Mouse (Mus musculus): ENCODE results near the gene Cyld.

Cyld gene

DNA sequence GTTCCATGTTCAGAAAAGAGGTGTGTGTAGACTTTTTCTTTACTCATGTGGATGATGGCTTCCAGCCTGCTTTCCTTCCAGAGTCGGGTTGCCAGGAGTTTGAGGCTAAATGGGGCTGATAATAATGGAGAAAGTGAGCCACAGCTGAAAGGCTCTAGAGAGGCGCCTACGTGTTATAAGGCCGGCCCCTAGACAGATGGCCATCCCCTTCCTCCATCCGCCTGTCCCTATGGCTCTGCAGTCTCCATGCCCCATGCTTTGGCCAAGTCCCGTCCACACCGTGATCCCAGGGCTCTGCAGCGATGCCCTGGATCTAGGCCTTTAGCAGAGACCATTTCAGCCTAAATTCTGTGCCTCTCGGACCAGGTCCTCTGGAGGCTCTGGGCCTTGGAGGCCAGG lies 96.5 kb downstream of the Cyld start:
- DNase-seq, result no peak

DNA sequence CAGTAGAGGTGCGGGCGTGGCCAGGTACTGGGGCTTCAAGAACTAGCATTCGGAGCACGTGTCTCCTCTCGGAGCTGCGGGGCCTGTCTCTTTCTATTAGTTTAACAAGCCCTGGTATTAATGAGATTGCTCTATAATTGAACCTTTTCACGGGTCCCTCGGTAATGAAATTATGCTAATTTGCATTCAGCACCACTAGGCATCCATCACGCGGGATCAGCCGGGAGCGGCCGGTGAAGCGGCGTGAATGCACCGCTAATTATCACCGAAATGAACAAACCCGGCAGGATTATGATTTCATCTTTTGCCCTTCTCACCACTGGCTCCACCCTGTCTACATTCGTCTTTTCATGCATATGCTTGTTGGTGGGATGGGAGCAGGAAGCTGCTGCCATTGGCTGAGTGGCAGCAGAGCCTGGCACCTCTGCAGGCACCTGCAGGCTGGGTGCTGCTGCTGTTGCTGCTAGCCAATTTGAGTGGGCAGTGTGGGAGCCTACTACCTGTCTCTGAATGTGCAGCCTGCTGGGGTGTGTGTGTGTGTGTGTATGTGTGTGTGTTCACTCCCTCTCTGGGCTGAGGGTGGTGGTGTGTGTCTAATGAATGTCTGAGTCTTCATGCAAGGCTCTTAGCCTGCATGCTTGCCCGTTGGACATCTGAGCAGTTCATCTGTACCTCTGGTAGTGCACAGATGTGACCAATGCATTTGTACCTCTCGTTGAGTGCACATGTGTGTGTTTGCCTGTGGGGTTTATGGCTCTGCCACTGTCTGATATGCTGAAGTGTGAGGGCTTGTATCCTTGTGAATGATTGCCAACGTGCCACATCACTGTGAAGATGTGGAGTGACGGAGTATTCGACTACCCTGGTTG lies 97.2 kb downstream of the Cyld start:
- no peak for DNase-seq

DNA sequence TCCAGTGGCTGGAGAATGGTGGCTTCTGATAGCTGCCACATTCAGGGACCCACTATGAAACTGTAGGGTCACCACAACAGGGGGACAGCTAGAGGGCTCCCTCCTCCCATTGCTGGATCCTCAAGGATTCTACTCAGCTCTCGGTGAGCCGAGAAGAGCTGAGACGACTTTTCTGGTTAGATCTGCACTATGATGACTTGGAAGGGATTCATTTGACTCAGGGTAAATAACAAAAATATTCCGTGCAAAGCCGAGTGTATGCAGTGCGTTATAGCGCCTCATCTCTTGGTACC lies 97.7 kb downstream of the Cyld start:
- no peak for DNase-seq

DNA sequence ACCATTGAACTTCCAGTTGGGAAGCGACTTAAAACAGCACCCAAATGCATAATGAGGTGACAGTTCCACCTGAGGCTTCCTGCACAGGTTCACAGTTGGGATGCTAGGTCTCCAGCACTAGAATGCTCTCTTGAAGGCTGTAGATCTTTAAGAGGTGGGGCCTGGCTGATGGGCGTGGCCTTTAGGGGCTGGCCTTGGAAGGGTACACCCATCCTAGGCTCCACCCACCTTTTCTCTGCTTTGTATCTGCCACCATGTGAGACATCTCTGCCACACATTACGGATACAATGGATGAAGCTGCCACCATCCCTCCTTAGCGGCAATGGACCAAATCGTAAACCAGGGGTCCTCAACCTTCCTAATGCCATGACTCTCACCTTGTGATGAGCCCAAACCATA lies 99.1 kb downstream of the Cyld start:
- no peak for DNase-seq

DNA sequence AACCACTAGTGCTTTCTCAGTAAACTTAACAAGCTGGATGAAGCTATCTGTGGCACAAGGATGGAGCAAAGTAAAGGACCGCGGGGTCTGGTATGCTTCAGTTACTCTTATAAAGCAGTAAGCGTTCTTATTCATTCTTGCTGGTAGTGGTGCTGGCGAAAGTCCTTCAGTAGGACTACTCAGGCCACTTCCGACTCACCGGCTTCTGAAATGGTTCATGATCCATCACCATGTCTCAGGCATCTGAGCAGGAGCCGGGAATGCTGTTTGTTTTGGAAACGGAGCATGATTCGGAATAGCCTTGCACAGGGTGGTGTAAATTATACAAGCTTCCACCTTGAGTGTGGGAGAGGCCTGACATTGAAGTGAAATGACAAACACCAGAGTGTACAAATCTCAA lies 99.8 kb downstream of the Cyld start:
- DNase-seq, result no peak
